In the genomic region with DNA sequence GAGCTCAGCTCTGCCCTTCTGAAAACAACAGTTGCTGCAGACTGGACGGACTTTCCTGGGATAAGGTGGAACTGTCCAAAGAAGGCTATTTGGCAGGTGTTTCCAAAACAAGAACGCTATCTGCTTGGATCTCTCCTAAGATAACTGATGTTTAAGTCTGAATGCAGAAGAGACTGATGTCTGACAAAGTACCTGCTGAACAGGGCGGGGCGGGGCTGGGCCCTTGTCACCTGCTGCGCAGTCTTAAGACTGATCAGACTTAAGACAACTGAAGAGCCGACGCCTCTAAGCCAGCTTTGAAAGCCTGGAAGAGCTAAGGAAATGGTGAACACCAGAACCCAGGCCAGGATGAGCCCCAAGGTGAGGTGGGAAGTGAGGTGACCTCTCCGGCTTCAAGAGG, we compare ENCODE assay signal across 30 mouse cellular contexts. TPM values are rescaled to one million over a fixed set of nuclear protein-coding genes. Genes with fewer than 3 reads are reported as not detected.
DNase-seq lines count a peak whose midpoint lies in the region; ATAC-seq lines count a peak whose summit lies in the region.
"Had no signal": no experiment of that assay in that cellular context is flagged by ENCODE, and none has a peak within 500 bp of the region (broad histone marks: within the 10 kb centered on the region; RNA-seq: fewer than 3 reads in every experiment).

No protein-coding gene starts in this region.

- 75% methylated on average over 8 of the region's 8 CpGs for WGBS in embryonic facial prominence, embryonic 15.5 days
- WGBS in embryonic facial prominence, embryonic 10.5 days = 91% methylated on average over 8 of the region's 8 CpGs
- WGBS in forebrain, embryonic 10.5 days = 96% methylated on average over 8 of the region's 8 CpGs

- H3K27me3 ChIP-seq in embryonic facial prominence, embryonic 15.5 days = no peaks in the 10 kb centered on the region
- H3K27me3 ChIP-seq in embryonic facial prominence, embryonic 10.5 days (replicated peaks; ENCODE audit: low read depth, poor library complexity, severe bottlenecking) = no peaks in the 10 kb centered on the region
- no peaks in the 10 kb centered on the region for H3K27me3 ChIP-seq in forebrain, embryonic 10.5 days (ENCODE audit: poor library complexity, severe bottlenecking)
- H3K27me3 ChIP-seq: CH12.LX; forebrain, embryonic 12.5 days; forebrain, embryonic 15.5 days; heart, embryonic 13.5 days; intestine, embryonic 15.5 days had no signal

- 0 out of 2 replicates have a peak, but pooled peaks have one; percentile 29 for ATAC-seq in embryonic facial prominence, embryonic 15.5 days (ENCODE audit: insufficient number of reproducible peaks, low FRiP score, low TSS enrichment, low read depth)
- ATAC-seq: forebrain, embryonic 15.5 days; hindbrain, postnatal 0 days; intestine, embryonic 15.5 days had no signal

- no peaks in the 10 kb centered on the region for H3K4me1 ChIP-seq in embryonic facial prominence, embryonic 15.5 days
- H3K4me1 ChIP-seq in embryonic facial prominence, embryonic 10.5 days = 0 out of 2 replicates have a peak, but pooled peaks cover 3% of the 10 kb centered on the region
- no peaks in the 10 kb centered on the region for H3K4me1 ChIP-seq in forebrain, embryonic 10.5 days
- H3K4me1 ChIP-seq: forebrain, embryonic 12.5 days; forebrain, embryonic 15.5 days; heart, embryonic 10.5 days; heart, embryonic 13.5 days; intestine, embryonic 15.5 days had no signal

- no peak overlapping the region for H3K4me3 ChIP-seq in embryonic facial prominence, embryonic 15.5 days (replicated peaks)
- no peak overlapping the region for H3K4me3 ChIP-seq in embryonic facial prominence, embryonic 10.5 days
- no peak overlapping the region for H3K4me3 ChIP-seq in forebrain, embryonic 10.5 days
- H3K4me3 ChIP-seq: forebrain, embryonic 12.5 days; forebrain, embryonic 15.5 days; heart, adult 2 months; heart, embryonic 10.5 days; heart, embryonic 13.5 days; intestine, embryonic 15.5 days had no signal

- H3K9ac ChIP-seq in embryonic facial prominence, embryonic 15.5 days = no peak overlapping the region
- H3K9ac ChIP-seq: forebrain, embryonic 12.5 days; forebrain, embryonic 15.5 days; heart, embryonic 13.5 days; hindbrain, embryonic 14.5 days; intestine, embryonic 15.5 days had no signal

- no peak overlapping the region for H3K27ac ChIP-seq in embryonic facial prominence, embryonic 15.5 days (replicated peaks)
- no peak overlapping the region for H3K27ac ChIP-seq in embryonic facial prominence, embryonic 10.5 days (replicated peaks)
- no peak overlapping the region for H3K27ac ChIP-seq in forebrain, embryonic 10.5 days
- H3K27ac ChIP-seq: forebrain, embryonic 12.5 days; forebrain, embryonic 15.5 days; heart, adult 2 months; heart, embryonic 10.5 days; heart, embryonic 13.5 days; hindbrain, embryonic 14.5 days; hindbrain, postnatal 0 days; intestine, embryonic 15.5 days had no signal

- DNase-seq in embryonic facial prominence, embryonic 10.5 days (ENCODE audit: low spot score) = no peak
- DNase-seq in ES-CJ7 (ENCODE audit: low read depth, low spot score) = peak; percentile 32
- peak; percentile 18 for DNase-seq in induced T-regulatory cell, adult 2 months (ENCODE audit: low read depth)
- DNase-seq in right cerebral cortex, postnatal 14 days = no peak
- no peak for DNase-seq in forebrain, embryonic 10.5 days (ENCODE audit: extremely low spot score, low spot score)
- DNase-seq: adrenal gland, postnatal 10 days; B cell, adult 2 months; cerebellum, adult 11 months; cerebellum, adult 2 months; cerebellum, adult 9-11 months; cerebellum, postnatal 25 days; gastrocnemius, postnatal 36 days; heart, adult 2 months; heart, postnatal 14 days; heart, postnatal 4 days; kidney, adult 18-20 months; kidney, adult 9 months had no signal

- no peaks in the 10 kb centered on the region for H3K9me3 ChIP-seq in embryonic facial prominence, embryonic 15.5 days (replicated peaks)
- H3K9me3 ChIP-seq in embryonic facial prominence, embryonic 10.5 days = no peaks in the 10 kb centered on the region
- H3K9me3 ChIP-seq in forebrain, embryonic 10.5 days = no peaks in the 10 kb centered on the region
- H3K9me3 ChIP-seq: forebrain, embryonic 12.5 days; forebrain, embryonic 15.5 days; heart, embryonic 10.5 days; heart, embryonic 13.5 days; intestine, embryonic 15.5 days had no signal

- H3K4me2 ChIP-seq in embryonic facial prominence, embryonic 15.5 days (replicated peaks) = no peak overlapping the region
- H3K4me2 ChIP-seq: forebrain, embryonic 12.5 days; forebrain, embryonic 15.5 days; heart, embryonic 13.5 days; hindbrain, embryonic 14.5 days; intestine, embryonic 15.5 days had no signal

- peaks cover 8% of the 10 kb centered on the region; the same call in 1 of the 2 replicates for H3K36me3 ChIP-seq in embryonic facial prominence, embryonic 15.5 days
- H3K36me3 ChIP-seq in embryonic facial prominence, embryonic 10.5 days (replicated peaks) = peaks cover 67% of the 10 kb centered on the region
- peaks cover 81% of the 10 kb centered on the region for H3K36me3 ChIP-seq in forebrain, embryonic 10.5 days (replicated peaks)

RNA-seq across cellular contexts. Expression of a gene that starts 23.9 kb away (rescaled TPM):
- polyA plus RNA-seq in embryonic facial prominence, embryonic 15.5 days (2015; fragmentation: Nextera tagmentation; extraction: Ambion mirVana) = 0.12 and 0.24 TPM in 2 replicates
- polyA plus RNA-seq in embryonic facial prominence, embryonic 10.5 days (2016; fragmentation: Nextera tagmentation; extraction: Ambion mirVana) = 0.05 and 0.16 TPM in 2 replicates
- 0.07 TPM in 1 of 2 replicates, not detected in the other for polyA plus RNA-seq in forebrain, embryonic 10.5 days (2016; fragmentation: Nextera tagmentation; extraction: Ambion mirVana)
- polyA plus RNA-seq: hindbrain, embryonic 14.5 days had no signal

RNA-seq across cellular contexts. Expression of a gene that starts 29.9 kb away (rescaled TPM):
- 33.1 and 36.0 TPM in 2 replicates for polyA plus RNA-seq in embryonic facial prominence, embryonic 15.5 days (2015; fragmentation: Nextera tagmentation; extraction: Ambion mirVana)
- polyA plus RNA-seq in embryonic facial prominence, embryonic 10.5 days (2016; fragmentation: Nextera tagmentation; extraction: Ambion mirVana) = 36.5 and 37.3 TPM in 2 replicates
- polyA plus RNA-seq in forebrain, embryonic 10.5 days (2016; fragmentation: Nextera tagmentation; extraction: Ambion mirVana) = 41.5 and 43.0 TPM in 2 replicates

RNA-seq across cellular contexts. Expression of a gene that starts 51.8 kb away (rescaled TPM):
- not detected in 2 replicates for polyA plus RNA-seq in embryonic facial prominence, embryonic 15.5 days (2015; fragmentation: Nextera tagmentation; extraction: Ambion mirVana)
- not detected in 2 replicates for polyA plus RNA-seq in embryonic facial prominence, embryonic 10.5 days (2016; fragmentation: Nextera tagmentation; extraction: Ambion mirVana)
- polyA plus RNA-seq in forebrain, embryonic 10.5 days (2016; fragmentation: Nextera tagmentation; extraction: Ambion mirVana) = not detected in 2 replicates
- polyA plus RNA-seq: cerebellum, adult 2 months; embryonic facial prominence, embryonic 11.5 days; embryonic facial prominence, embryonic 14.5 days; forebrain, embryonic 12.5 days; forebrain, embryonic 15.5 days; heart, adult 2 months; heart, embryonic 10.5 days; heart, embryonic 13.5 days; heart, embryonic 16.5 days; hindbrain, embryonic 11.5 days; hindbrain, embryonic 14.5 days; hindbrain, postnatal 0 days; intestine, embryonic 15.5 days had no signal

Comparison
In these comparisons a context has a peak if more than half of its experiments do, and no peak if none do; other contexts are left out.
1. DNase-seq: peak in ES-CJ7 (single experiment) and induced T-regulatory cell, adult 2 months (single experiment); none in embryonic facial prominence, embryonic 10.5 days (single experiment), right cerebral cortex, postnatal 14 days (single experiment) and forebrain, embryonic 10.5 days (single experiment).